Mouse (Mus musculus) kidney, adult 2 months (tissue): Measurements from ENCODE around the gene Fosl1.

Experiments
- CTCF ChIP-seq: fragments of 200-500 bp; conservative IDR thresholded peaks from 2 replicates; pipeline ENCODE4 v1.5.1; 2011; ENCODE audit warnings: low read depth, mild to moderate bottlenecking, control low read depth, low read length, moderate library complexity, mixed read lengths; ENCODE audit not compliant: insufficient read depth, insufficient read length
- POLR2A ChIP-seq: fragments of 200-500 bp; IDR thresholded peaks from one replicate; pipeline ENCODE4 v1.6.1; 2011; ENCODE audit warnings: low read depth, low read length, control low read depth

GRCm38 (mm10) chr19:5461411-5461810, 14.1 kb downstream of the Fosl1 start:
- TF ChIP-seq POLR2A (no peak), CTCF (no peak)
